Mouse (Mus musculus) spleen, postnatal 4 days (tissue): Measurements from ENCODE around the gene Smc3.
A peak's percentile ranks its signal among the peaks of the same experiment; 100 is the strongest.
"Not testable (repeated sequence)": the region's sequence is repeated elsewhere in the genome, so short reads cannot be mapped to it uniquely, and the experiment has no call there.

Source experiments
- DNase-seq, 2 experiments: peaks; one replicate each; pipeline ENCODE4 v3.0.0; 2022; ENCODE audit warnings: low spot score in 2 of 2

The Smc3 gene

DNA sequence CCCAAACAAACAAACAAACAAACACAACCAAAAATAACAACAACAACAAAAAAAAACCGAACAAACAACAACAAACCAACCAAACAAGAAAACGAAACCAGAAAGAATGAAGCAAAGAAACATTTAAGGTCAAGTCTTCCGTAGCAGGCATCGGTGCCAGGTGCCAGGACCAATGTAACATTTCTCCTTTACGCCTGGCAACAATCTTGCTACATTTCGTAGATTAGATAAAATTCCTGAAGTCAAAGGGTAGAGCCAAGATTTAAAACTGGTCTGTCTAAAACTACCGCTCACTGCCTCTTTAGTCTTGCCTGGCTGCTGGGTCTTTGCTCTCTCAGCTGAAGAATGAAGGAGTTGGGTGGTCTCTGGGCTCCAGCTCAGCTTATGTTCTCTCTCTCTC lies 24.1 kb upstream of the Smc3 start:
- peak in 1 of 2 experiments; percentile 14 for DNase-seq

DNA sequence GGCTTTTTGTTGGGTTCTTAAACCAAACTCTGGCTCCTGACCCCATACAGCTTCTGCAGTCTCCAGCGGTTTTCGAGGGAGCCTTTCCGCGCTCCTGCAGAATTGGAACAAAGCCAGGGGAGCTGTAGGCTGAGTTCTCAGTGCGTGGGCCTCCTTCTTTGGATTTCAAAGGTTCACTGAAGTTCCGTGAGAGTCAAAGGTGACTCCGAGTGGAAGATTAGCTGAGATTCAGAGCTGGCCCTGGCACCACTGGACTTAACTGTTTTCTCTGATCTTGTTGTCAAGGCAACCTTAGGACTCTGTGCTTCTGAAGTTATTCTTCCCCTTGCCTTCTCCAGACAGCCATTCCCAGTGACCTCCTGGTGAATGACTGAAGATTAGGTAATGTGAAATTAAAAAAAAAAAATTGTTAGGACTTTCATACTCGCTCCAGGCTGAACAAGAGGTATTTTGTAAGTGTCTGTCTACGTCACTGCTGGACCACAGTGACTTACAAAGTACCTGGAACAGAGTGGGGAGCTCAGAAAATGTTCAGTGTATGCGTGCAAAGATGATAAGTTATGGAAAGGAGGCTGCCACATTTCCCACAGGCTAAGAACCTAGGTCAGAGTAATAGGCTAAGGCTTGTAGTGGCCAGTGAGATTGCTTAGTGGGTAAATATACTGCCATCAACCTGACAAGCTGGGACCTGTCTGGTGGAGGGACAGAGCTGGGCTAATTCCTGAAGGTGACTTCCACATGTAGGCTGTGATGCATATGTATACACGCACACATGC lies 23.0 kb upstream of the Smc3 start:
- DNase-seq, result peak in 1 of 2 experiments; percentile 38

DNA sequence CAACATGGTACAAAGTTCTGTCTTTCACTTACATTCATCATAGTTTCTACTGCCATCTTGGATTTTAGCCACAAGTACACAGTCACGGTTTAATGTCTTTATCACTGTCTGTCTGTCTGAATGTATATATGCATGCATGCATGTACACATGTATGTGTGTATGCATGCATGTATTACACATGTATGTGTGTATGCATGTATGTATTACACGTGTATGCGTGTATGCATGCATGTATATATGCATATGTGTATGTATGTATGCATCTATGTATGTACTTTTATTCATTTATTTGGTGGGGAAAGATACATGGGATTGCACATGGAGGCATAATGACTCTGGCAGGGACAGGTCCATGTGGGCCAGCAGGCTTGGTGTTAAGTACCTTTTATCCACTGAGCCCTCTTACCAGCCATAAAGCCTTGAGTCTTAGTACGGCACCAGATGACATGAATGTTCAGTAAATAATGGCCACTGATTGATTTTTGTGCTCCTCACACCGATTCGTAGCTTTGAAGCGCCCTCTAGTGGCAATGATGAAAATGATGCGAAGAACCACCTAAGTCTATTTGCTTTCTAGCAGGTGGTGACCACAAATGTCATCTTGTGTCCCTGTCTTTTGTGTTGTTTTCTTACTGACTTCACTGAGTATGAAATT lies 21.5 kb upstream of the Smc3 start:
- peak; percentile 58 to 78 for DNase-seq

DNA sequence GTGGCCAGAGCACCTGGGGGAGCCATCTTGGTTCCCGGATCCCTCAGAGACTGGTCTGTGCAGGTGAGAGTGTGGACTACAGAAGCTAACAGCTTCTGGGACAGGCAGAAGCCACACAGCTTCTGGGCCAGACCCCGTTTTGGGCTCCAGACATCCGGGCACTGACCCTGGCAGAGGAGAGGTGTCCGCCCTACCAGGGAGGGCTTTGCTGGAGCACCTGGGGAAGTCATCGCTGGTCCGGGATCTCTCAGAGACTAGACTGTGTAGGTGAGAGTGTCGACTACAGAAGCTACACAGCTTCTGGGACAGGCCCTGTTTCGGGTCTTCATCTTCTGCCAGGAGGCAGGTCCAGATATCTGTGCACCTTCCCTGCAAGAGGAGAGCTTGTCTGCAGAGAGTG lies 19.9 kb upstream of the Smc3 start:
- peak in 1 of 2 experiments; percentile 60 for DNase-seq

DNA sequence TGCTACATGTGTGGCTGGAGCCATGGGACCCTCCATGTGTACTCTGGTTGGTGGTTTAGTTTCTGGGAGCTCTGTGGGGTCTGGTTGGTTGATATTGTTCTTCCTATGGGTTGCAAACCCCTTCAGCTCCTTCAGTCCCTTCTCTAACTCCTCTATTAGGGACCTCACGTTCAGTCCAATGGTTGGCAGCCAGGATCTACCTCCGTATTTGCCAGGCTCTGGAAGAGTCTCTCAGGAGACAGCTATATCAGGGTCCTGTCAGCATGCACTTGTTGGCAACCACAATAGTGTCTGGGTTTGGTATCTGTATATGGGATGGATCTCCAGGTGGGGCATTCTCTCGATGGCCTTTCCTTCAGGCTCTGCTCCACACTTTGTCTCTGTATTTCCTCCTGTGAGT lies 12.5 kb upstream of the Smc3 start:
- not testable (repeated sequence) for DNase-seq

DNA sequence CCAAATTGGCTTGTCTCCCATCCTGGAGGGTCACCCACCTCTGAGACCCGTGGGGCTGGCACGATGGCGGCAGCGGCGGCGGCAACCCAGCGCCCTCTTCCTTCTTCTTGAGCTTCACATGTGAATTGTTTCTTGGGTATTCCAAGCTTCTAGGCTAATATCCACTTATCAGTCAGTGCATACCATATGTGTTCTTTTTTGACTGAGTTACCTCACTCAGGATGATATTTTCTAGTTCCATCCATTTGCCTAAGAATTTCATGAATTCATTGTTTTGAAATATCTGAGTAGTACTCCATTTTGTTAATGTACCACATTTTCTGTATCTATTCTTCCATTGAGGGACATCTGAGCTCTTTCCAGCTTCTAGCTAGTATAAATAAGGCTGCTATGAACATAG lies 11.2 kb upstream of the Smc3 start, which contains the start of gene Nutf2-ps1:
Nutf2-ps1 (minus strand) TSS at position 101 of the 400 bp plus-strand sequence.
- DNase-seq, result not testable (repeated sequence)

DNA sequence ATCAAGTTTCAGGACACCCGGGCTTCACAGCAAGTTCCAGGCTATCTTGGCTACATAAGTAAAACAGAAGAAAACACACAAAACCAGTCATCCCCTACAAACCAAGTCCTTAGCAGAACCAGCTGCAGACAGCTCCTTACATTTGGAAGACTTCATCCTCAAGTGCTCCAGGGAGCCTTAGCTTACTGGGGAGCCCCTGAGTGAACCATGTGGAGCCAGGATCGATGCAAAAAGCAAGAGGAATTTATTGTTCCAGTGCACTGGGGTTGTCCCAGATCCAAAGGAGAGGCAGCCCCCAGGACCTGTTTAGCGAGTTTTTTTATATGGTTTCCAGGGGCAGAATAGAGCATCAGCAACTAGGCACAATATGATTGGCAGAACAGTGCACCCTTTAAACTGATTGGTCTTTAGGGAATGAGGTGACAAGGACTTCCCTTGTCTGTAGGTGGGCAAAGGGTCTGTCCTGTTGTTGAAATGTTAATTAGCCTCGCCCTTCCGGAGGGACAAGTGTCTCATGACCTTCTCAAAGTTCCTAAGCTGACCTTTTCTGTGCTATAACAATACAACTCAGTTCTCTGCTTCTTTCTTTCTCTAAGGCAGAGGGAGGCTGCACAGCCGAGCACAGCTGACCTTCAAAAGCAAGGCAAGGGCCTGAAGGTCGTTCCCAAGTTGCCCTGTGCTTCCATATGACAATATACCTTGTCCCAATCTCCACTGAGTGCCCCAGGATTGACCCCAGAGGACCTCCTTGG lies 3.3 kb upstream of the Smc3 start:
- no peak for DNase-seq

DNA sequence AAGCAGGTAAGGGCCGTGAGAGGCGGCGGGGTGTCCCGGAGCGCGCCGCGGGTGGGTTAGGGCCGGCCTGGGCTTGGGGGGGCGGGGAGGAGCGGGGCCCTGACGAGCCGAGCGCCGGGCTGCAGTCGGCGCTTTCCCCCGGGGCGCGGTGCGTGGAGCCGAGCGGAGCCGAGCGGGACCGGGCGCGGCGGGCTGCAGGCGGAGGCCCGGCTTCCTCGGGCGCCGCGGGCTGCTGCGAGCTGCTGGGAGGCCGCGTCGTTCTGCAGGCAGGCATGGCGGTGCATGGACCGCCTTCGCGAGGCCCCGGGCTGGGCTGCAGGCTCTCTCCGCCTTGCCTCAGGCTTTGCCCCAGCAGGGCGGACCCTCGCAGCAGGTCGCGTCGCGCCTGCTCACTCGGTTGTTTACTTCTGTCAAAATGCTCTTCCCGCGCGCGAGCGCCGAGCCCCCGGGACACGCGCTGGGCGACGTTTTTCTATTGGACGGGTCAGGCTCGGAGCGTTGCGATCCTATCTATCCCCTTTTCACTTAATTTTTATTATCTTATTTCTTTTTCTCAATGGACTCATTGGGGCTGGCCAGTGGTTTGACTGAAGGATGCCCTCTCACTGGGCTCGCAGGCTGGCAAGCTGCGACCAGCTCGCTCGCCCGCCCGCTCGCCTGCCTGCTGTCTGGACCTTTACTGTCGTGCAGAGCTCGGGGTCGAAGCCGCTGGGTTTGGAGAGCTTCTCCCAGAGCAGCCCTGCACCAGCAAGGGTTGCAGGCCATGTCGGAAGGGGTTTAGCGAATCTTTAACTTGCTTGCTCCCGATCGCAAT lies 558 bp downstream of the Smc3 start:
- DNase-seq, result peak; percentile 68 to 84

DNA sequence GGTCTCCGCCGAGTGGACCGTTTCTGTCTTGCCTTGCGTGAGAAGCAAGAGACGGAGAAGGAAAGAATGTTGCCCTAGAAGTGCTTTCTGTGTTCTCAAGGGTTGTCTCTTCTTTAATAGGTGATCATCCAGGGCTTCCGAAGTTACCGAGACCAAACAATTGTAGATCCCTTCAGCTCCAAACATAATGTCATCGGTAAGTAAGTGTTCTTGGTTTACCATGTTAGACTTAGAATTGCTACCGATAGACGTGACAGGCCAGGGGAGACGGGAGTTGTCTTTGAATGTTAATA lies 1.1 kb downstream of the Smc3 start:
- DNase-seq, result no peak

DNA sequence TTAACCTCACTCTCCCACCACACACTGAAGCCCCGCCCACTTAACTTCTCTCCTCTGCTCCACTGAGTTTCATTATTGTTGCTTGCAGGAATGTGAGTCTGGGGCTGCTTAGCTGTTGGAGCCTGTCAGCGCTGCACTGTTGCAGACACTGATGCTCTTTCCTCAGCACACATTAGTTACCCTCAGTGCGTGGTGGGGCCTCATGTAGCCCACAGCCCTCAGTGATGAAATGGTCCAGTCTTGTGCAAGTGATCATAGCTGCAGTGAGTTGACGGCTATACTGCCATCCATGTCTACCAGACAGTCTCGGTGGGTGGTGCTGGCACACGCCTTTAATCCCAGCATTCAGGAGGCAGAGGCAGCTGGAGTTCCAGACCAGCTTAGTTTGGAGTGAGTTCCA lies 8.7 kb downstream of the Smc3 start:
- DNase-seq, result no peak

DNA sequence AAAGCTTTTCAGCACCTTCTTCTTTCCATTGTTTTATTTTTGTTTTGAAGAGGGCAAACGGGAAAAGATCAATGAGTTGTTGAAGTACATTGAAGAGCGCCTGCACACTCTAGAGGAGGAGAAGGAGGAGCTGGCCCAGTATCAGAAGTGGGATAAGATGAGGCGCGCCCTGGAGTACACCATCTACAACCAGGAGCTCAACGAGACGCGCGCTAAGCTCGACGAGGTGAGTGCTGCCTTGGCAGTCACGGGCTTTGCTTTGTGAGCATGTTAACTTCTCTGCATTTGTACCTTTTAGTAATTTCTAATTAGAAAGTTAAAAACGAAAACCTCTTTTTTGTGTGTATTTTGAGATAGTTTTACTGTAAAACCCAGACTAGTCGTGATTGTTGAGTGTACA lies 21.5 kb downstream of the Smc3 start:
- peak in 1 of 2 experiments; percentile 47 for DNase-seq

DNA sequence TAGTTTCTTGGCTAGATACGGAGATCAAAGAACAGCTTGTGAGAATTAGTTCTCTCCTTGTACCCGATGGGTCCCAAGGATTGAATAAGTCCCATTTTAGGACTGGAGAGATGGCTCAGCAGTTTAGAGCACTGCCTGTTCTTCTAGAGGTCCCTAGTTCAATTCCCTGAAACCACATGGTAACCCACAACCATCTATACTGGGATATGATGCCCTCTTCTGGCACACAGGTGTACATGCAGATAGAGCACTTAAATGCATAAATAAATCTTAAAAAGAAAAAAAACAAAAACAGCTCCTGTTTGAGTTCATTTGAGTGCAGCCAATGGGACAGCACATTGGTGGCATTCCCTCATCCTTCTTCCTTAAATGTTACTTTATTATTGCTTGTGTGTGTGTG lies 37.8 kb downstream of the Smc3 start:
- DNase-seq, result no peak

DNA sequence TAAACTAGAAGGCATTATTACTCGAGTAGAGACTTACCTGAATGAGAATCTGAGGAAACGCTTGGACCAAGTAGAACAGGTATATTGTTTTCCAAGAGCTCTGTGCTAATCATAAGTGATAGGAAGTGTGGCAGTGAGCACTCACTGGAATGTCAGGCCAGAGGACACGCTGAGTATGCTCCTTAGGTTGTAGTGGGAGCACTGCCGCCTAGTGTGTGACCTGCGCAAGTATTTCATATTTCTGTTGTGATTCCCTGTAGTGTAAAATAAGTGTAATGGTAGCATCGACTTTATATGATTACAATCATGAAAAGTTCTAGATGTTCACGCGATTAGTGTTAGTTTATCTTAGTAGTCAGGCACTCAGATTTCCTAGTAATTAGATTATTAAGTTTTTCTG lies 38.5 kb downstream of the Smc3 start:
- DNase-seq, result no peak

DNA sequence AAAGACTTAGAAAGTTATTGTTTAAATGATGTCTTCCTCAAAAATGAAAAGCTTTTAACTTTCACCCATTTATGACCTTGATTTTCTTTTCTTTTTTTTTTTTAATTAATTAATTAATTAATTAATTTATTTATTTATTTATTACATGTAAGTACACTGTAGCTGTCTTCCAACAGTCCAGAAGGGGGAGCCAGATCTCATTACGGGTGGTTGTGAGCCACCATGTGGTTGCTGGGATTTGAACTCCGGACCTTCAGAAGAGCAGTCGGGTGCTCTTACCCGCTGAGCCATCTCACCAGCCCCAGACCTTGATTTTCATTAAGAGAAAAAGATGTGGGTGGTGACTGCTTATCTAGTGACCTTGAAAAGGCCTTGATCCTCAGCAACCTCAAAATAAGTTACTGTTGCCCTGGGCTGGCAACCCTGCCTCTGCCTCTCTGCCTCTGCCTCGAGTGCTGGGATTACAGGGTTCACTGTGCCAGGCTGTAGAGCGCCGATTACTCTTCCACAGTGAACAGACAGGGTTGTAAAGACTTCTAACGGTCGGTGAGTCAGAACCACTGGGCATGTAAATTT lies 43.9 kb downstream of the Smc3 start:
- DNase-seq, result no peak

DNA sequence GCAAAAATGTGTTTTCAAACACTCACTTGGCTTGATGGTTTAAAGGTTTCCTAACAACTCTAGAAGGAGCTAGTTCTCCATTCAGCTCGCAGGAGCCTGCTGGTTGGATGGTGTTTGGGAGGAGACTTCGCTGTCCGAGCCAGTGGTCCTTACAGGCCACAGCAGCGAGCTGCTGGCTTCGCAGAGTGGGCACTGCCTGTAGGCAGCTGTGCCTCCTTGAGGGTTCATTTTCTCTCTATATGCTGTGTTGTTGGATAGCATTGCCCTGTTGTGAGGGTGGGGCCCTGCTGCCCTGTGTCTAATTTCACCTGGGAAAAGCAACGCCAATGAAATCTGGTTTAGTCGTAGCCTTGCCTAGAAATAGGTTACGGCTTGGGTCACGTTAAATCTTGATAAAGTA lies 47.1 kb downstream of the Smc3 start:
- DNase-seq, result no peak

DNA sequence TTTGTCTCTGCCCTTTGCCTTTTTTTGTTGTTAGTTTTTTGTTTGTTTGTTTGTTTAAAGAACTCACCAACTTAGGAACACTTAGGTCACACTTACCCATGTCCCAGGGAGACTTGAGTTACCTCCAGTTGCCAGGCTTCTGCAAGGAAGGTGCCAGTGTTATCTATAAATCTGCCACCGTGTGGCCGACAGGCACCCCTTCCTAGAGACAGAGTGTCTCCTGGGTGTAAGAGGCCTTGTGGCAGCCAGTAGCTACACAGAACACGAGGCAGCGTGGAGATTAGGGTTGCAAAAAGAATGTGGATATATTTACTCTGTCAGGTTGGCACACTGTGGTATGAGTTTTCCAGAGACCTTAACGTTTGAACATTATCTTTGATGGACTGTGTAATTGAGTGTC lies 47.9 kb downstream of the Smc3 start:
- no peak for DNase-seq

DNA sequence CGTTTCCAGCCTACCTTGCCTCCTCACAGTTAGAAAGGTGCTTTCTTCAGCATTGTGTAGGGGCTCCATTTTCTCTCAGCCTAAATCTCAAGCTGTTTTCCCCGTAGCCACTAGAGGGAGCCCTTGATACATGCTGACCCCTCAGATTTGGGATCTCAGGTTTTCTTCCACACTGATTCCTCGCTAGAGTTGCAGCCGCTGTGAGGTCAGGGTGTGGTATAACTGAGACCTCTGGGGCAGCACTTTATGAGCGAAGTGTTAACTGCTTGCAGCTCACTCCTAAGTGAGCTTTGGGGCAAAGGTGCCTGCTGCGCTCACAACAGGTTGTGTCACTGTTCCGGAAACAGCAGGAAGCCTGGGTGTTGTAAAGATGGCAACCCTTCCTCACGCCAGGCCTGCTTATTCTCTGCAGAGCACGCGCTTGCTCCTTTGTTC lies 48.6 kb downstream of the Smc3 start:
- peak; percentile 52 to 79 for DNase-seq

DNA sequence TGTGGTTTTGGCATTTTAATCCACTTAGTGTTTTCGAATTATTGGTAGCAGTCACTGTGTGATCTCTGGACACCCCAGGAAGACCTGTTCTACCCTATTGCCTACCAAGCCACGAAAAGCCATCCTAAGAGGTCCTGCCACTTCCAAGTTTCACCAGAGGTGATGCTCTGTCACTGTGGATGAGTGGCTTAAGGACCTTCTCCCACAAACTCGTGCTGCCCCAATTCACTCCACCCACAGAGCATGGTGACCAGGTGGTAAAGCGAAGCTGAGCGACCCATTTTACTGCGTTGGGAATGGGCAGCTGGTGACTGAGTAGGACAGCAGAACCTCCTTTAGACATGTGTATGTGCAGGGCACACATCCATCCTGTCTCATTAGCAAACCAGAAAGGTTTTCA lies 49.2 kb downstream of the Smc3 start:
- no peak for DNase-seq

DNA sequence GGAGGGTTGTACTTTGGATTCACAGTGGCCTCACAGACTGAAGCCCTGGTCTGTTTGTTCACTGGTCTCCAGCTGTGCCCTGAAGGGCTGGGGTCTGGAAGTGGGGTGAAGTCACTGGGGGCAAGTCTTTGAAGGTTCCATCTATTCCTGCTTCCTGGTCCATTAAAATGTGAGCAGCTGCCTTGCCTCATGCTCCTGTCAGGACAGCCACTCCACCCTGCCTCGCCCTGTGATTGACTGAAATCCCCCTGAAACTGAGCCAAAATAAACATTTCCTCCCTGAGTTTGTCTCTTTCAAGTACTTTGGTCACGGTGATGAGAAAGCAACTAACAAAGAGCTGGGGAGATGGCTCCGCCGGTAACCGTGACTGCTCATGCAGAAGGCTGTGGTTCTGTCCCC lies 49.6 kb downstream of the Smc3 start:
- DNase-seq, result no peak

DNA sequence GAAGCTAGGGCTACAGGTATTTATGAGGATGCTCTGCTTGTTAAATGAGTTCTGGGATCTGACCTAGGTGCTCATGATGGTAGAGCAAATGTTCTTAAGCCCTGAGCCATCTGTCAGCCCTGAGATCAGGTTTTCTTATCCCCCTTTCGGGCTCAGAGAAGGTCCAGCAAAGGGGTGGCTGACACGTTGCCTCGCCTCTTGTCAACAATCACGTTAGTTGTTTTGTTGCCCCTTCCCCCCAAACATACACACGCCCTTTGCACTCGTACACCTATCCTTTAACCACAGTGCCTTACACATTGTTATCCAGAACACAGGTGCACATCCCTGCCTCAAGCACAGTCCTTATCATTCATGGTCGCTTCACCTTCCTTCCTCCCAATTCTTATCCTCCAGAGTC lies 50.7 kb downstream of the Smc3 start:
- DNase-seq, result no peak

DNA sequence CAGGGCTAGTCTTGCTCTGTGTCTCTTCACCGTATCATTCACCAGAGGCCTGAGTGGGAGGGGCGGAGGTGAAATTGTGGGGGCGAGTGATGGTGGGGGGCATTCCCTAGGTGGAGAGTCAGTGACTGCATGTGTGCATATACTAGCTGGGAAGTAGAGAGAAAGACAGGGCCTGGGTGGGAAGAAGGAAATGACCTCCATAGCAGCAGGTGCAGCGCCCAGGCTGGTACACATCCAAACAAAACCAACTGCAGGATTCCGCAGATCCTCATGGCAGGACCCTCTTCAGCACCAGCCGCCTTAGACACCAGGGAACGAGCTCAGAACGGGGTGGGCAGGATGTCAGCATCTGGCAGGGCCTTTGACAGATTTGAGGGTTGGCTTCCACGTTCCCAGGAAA lies 52.1 kb downstream of the Smc3 start:
- no peak for DNase-seq
